Mouse (Mus musculus): Measurements from ENCODE around the gene Bms1. TPM values are rescaled to one million over a fixed set of nuclear protein-coding genes. Genes with fewer than 3 reads are reported as not detected.

Gene Bms1
- polyA plus RNA-seq, 1 experiment from 2014 or later, result 23.1 TPM

DNA sequence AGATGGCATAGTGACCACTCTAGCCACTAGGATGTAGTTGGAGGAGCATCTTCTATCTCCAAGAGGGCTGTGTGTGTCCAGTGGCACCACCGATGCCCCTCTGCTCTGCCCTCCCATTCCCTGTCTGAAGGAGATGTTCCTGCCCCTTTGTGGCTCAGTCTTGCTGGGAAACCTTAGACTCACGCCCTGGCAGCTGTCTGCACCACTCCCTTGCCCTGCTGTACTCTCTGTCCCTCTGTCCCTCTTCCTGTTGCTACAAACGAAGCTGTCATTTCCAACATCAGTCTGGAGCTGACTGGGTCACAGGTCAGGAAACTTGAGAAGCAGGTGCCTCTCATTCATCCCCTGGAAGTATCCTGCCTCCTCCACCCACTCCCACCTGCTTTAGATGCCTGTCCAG lies 43.8 kb downstream of the Bms1 start:
- no peaks in the 10 kb centered on the region for H3K9me3 ChIP-seq (replicated peaks; ENCODE audit: control insufficient read depth, low read length, poor library complexity, severe bottlenecking)
- no peak overlapping the region for H3K4me2 ChIP-seq (ENCODE audit: low read length)

GRCm38 (mm10) chr6:118375026-118375425 lies 44.2 kb downstream of the Bms1 start:
- no peak for ATAC-seq
- no peak overlapping the region for H3K27ac ChIP-seq (ENCODE audit: low read length)
- H3K36me3 ChIP-seq (ENCODE audit: control insufficient read depth, insufficient read depth, low read length), result no peaks in the 10 kb centered on the region
- no peaks in the 10 kb centered on the region for H3K27me3 ChIP-seq (ENCODE audit: control insufficient read depth, insufficient read depth, low read depth, low read length)
- no peak overlapping the region for H3K9ac ChIP-seq (ENCODE audit: low read depth, low read length)
- H3K4me3 ChIP-seq (ENCODE audit: low read depth, low read length), result no peak overlapping the region
- no peaks in the 10 kb centered on the region for H3K4me1 ChIP-seq (ENCODE audit: control insufficient read depth, insufficient read depth, low read length)
- H3K9me3 ChIP-seq (replicated peaks; ENCODE audit: control insufficient read depth, low read length, poor library complexity, severe bottlenecking), result no peaks in the 10 kb centered on the region
- no peak overlapping the region for H3K4me2 ChIP-seq (ENCODE audit: low read length)
- WGBS, result 77% methylated on average over 3 of the region's 3 CpGs

More for the DNA sequence above, 43.8 kb downstream of the Bms1 start:
- no peaks in the 10 kb centered on the region for H3K36me3 ChIP-seq (ENCODE audit: control insufficient read depth, insufficient read depth, low read length)
- H3K4me1 ChIP-seq (ENCODE audit: control insufficient read depth, insufficient read depth, low read length), result no peaks in the 10 kb centered on the region
- 62% methylated on average over 3 of the region's 3 CpGs for WGBS
- no peaks in the 10 kb centered on the region for H3K27me3 ChIP-seq (ENCODE audit: control insufficient read depth, insufficient read depth, low read depth, low read length)
- no peak overlapping the region for H3K9ac ChIP-seq (ENCODE audit: low read depth, low read length)
- H3K4me3 ChIP-seq (ENCODE audit: low read depth, low read length), result no peak overlapping the region
- H3K27ac ChIP-seq (ENCODE audit: low read length), result no peak overlapping the region
- ATAC-seq, result no peak

DNA sequence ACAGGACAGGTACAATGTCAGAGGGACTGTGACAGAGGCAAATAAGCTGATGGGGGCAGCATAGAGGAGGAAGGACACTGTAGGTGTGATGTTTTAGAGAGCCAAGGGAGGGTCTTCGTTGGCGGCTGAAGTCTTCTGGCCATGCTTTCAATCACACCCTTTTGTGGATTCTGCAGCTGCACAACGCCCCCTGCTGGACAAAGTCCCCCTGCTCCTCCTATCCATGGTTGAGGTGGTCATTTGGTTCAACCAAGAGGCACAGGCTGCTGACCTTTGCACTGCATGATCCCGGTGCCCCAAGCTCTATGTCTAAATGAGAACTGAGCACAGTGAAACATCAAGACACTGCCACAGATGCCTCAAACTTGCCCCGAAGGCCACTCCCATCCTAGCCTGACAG lies 46.0 kb downstream of the Bms1 start:
- Histone ChIP-seq H3K27ac (ENCODE audit: low read length) (no peak overlapping the region), H3K4me3 (ENCODE audit: low read depth, low read length) (no peak overlapping the region), H3K9ac (ENCODE audit: low read depth, low read length) (no peak overlapping the region), H3K9me3 (replicated peaks; ENCODE audit: control insufficient read depth, low read length, poor library complexity, severe bottlenecking) (no peaks in the 10 kb centered on the region), H3K27me3 (ENCODE audit: control insufficient read depth, insufficient read depth, low read depth, low read length) (no peaks in the 10 kb centered on the region), H3K4me1 (ENCODE audit: control insufficient read depth, insufficient read depth, low read length) (no peaks in the 10 kb centered on the region), H3K36me3 (ENCODE audit: control insufficient read depth, insufficient read depth, low read length) (no peaks in the 10 kb centered on the region), H3K4me2 (ENCODE audit: low read length) (no peak overlapping the region)
- WGBS, result 38% methylated on average over 5 of the region's 5 CpGs
- ATAC-seq, result no peak

DNA sequence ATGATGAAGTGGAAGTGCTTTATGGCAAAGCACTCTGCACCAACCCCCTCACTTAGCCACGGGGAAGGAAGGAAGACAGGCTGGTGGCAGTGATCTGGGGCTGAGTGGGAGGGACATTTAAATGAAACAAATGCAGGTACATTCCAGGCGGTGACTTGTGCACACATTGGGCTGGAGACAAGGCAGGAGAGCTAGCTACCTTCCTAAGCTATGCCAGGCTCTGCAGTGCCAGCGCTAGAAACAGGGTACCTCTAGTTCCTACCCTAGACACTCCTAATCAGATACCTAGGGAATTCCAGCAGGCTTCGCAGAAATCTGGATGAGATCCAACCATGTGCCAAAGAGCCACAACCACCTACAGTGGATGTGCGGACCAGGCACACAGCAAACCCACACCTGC lies 46.5 kb downstream of the Bms1 start:
- Histone ChIP-seq H3K4me3 (ENCODE audit: low read depth, low read length) (no peak overlapping the region), H3K4me2 (ENCODE audit: low read length) (no peak overlapping the region), H3K27ac (ENCODE audit: low read length) (no peak overlapping the region), H3K9ac (ENCODE audit: low read depth, low read length) (no peak overlapping the region), H3K27me3 (ENCODE audit: control insufficient read depth, insufficient read depth, low read depth, low read length) (no peaks in the 10 kb centered on the region), H3K4me1 (ENCODE audit: control insufficient read depth, insufficient read depth, low read length) (no peaks in the 10 kb centered on the region), H3K36me3 (ENCODE audit: control insufficient read depth, insufficient read depth, low read length) (no peaks in the 10 kb centered on the region), H3K9me3 (replicated peaks; ENCODE audit: control insufficient read depth, low read length, poor library complexity, severe bottlenecking) (no peaks in the 10 kb centered on the region)
- no peak for ATAC-seq
- 78% methylated on average over 5 of the region's 5 CpGs for WGBS

- Histone ChIP-seq H3K4me2 (ENCODE audit: low read length) (no peak overlapping the region), H3K4me1 (ENCODE audit: control insufficient read depth, insufficient read depth, low read length) (no peaks in the 10 kb centered on the region), H3K36me3 (ENCODE audit: control insufficient read depth, insufficient read depth, low read length) (no peaks in the 10 kb centered on the region), H3K9ac (ENCODE audit: low read depth, low read length) (no peak overlapping the region), H3K27me3 (ENCODE audit: control insufficient read depth, insufficient read depth, low read depth, low read length) (no peaks in the 10 kb centered on the region), H3K9me3 (replicated peaks; ENCODE audit: control insufficient read depth, low read length, poor library complexity, severe bottlenecking) (no peaks in the 10 kb centered on the region), H3K27ac (ENCODE audit: low read length) (no peak overlapping the region), H3K4me3 (ENCODE audit: low read depth, low read length) (no peak overlapping the region)
- no peak for ATAC-seq
- WGBS, result 87% methylated on average over 7 of the region's 7 CpGs
Measured at GRCm38 (mm10) chr6:118367502-118367901, 51.8 kb downstream of the Bms1 start.

DNA sequence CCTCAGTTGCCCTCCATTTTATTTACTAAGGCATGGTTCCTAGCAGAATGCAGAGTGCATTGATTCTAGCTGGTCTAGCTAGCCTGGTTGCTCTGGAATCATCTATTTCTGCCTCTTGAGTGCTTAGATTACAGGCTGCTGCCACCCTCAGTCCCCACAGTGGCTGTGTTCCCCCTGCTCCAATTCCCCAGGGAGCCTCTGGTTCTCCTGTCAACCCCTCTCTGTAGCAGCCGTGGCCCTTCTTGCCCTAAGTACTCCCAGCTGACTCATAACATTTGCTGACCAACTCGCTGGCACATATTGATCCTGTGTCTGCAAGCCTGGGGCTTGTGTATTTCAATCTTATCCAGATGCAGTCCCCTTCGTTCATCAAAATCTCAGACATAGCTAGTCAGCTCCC lies 53.1 kb downstream of the Bms1 start:
- peaks cover 2% of the 10 kb centered on the region; the same call in 1 of the 2 replicates for H3K9me3 ChIP-seq (replicated peaks; ENCODE audit: control insufficient read depth, low read length, poor library complexity, severe bottlenecking)
- H3K27me3 ChIP-seq (ENCODE audit: control insufficient read depth, insufficient read depth, low read depth, low read length), result no peaks in the 10 kb centered on the region
- H3K4me1 ChIP-seq (ENCODE audit: control insufficient read depth, insufficient read depth, low read length), result no peaks in the 10 kb centered on the region
- no peak overlapping the region for H3K4me2 ChIP-seq (ENCODE audit: low read length)
- H3K4me3 ChIP-seq (ENCODE audit: low read depth, low read length), result no peak overlapping the region
- H3K9ac ChIP-seq (ENCODE audit: low read depth, low read length), result no peak overlapping the region
- 81% methylated on average over 3 of the region's 3 CpGs for WGBS
- ATAC-seq, result no peak
- no peaks in the 10 kb centered on the region for H3K36me3 ChIP-seq (ENCODE audit: control insufficient read depth, insufficient read depth, low read length)
- H3K27ac ChIP-seq (ENCODE audit: low read length), result no peak overlapping the region

GRCm38 (mm10) chr6:118365781-118366180 lies 53.5 kb downstream of the Bms1 start:
- H3K9me3 ChIP-seq (replicated peaks; ENCODE audit: control insufficient read depth, low read length, poor library complexity, severe bottlenecking), result peaks cover 4% of the 10 kb centered on the region; the same call in 1 of the 2 replicates
- H3K27me3 ChIP-seq (ENCODE audit: control insufficient read depth, insufficient read depth, low read depth, low read length), result no peaks in the 10 kb centered on the region
- H3K4me1 ChIP-seq (ENCODE audit: control insufficient read depth, insufficient read depth, low read length), result no peaks in the 10 kb centered on the region
- H3K4me3 ChIP-seq (ENCODE audit: low read depth, low read length), result no peak overlapping the region
- no peak overlapping the region for H3K27ac ChIP-seq (ENCODE audit: low read length)
- no peaks in the 10 kb centered on the region for H3K36me3 ChIP-seq (ENCODE audit: control insufficient read depth, insufficient read depth, low read length)
- ATAC-seq, result no peak
- H3K4me2 ChIP-seq (ENCODE audit: low read length), result no peak overlapping the region
- no peak overlapping the region for H3K9ac ChIP-seq (ENCODE audit: low read depth, low read length)

- no peak overlapping the region for H3K4me2 ChIP-seq (ENCODE audit: low read length)
- no peak overlapping the region for H3K4me3 ChIP-seq (ENCODE audit: low read depth, low read length)
- H3K27ac ChIP-seq (ENCODE audit: low read length), result no peak overlapping the region
- ATAC-seq, result no peak
- H3K4me1 ChIP-seq (ENCODE audit: control insufficient read depth, insufficient read depth, low read length), result no peaks in the 10 kb centered on the region
- no peaks in the 10 kb centered on the region for H3K36me3 ChIP-seq (ENCODE audit: control insufficient read depth, insufficient read depth, low read length)
- H3K9me3 ChIP-seq (replicated peaks; ENCODE audit: control insufficient read depth, low read length, poor library complexity, severe bottlenecking), result no peaks in the 10 kb centered on the region
- H3K9ac ChIP-seq (ENCODE audit: low read depth, low read length), result no peak overlapping the region
- no peaks in the 10 kb centered on the region for H3K27me3 ChIP-seq (ENCODE audit: control insufficient read depth, insufficient read depth, low read depth, low read length)
- WGBS, result 80% methylated on average over 12 of the region's 12 CpGs
Measured at GRCm38 (mm10) chr6:118350342-118350741, 68.9 kb downstream of the Bms1 start.

- Histone ChIP-seq H3K9ac (ENCODE audit: low read depth, low read length) (no peak overlapping the region), H3K27me3 (ENCODE audit: control insufficient read depth, insufficient read depth, low read depth, low read length) (no peaks in the 10 kb centered on the region), H3K4me2 (ENCODE audit: low read length) (no peak overlapping the region), H3K36me3 (ENCODE audit: control insufficient read depth, insufficient read depth, low read length) (no peaks in the 10 kb centered on the region), H3K9me3 (replicated peaks; ENCODE audit: control insufficient read depth, low read length, poor library complexity, severe bottlenecking) (no peaks in the 10 kb centered on the region), H3K4me3 (ENCODE audit: low read depth, low read length) (no peak overlapping the region), H3K27ac (ENCODE audit: low read length) (no peak overlapping the region), H3K4me1 (ENCODE audit: control insufficient read depth, insufficient read depth, low read length) (no peaks in the 10 kb centered on the region)
- no peak for ATAC-seq
- 84% methylated on average over 3 of the region's 3 CpGs for WGBS
Measured at GRCm38 (mm10) chr6:118348186-118348585, 71.1 kb downstream of the Bms1 start.

- Histone ChIP-seq H3K4me1 (ENCODE audit: control insufficient read depth, insufficient read depth, low read length) (no peaks in the 10 kb centered on the region), H3K27me3 (ENCODE audit: control insufficient read depth, insufficient read depth, low read depth, low read length) (no peaks in the 10 kb centered on the region), H3K9me3 (replicated peaks; ENCODE audit: control insufficient read depth, low read length, poor library complexity, severe bottlenecking) (no peaks in the 10 kb centered on the region), H3K9ac (ENCODE audit: low read depth, low read length) (no peak overlapping the region), H3K27ac (ENCODE audit: low read length) (no peak overlapping the region), H3K4me2 (ENCODE audit: low read length) (no peak overlapping the region), H3K36me3 (ENCODE audit: control insufficient read depth, insufficient read depth, low read length) (no peaks in the 10 kb centered on the region), H3K4me3 (ENCODE audit: low read depth, low read length) (no peak overlapping the region)
- WGBS, result 90% methylated on average over 8 of the region's 8 CpGs
- ATAC-seq, result no peak
Measured at GRCm38 (mm10) chr6:118347291-118347690, 72.0 kb downstream of the Bms1 start.

Measured in midbrain, embryonic 16.5 days (tissue).